Mouse (Mus musculus) ZHBTc4 (cell line): ENCODE results near the gene Slc12a9.

ENCODE experiments used
- DNase-seq: peaks from one replicate; pipeline ENCODE4 v3.0.0-alpha.2; 2011; ENCODE audit warnings: low read depth, low spot score

The Slc12a9 gene

GRCm38 (mm10) chr5:137313466-137314192, 19.8 kb downstream of the Slc12a9 start:
- DNase-seq = no peak

- DNase-seq = peak; percentile 71
These were observed 25.0 kb downstream of the Slc12a9 start for GRCm38 (mm10) chr5:137308356-137308755.

GRCm38 (mm10) chr5:137307071-137307912, 26.1 kb downstream of the Slc12a9 start, which contains the start of gene Srrt:
Srrt (minus strand) TSS chr5:137307674.
- peak; percentile 97 for DNase-seq

GRCm38 (mm10) chr5:137306439-137307005, 26.9 kb downstream of the Slc12a9 start:
- DNase-seq = no peak

GRCm38 (mm10) chr5:137305822-137306221, 27.6 kb downstream of the Slc12a9 start:
- DNase-seq = peak; percentile 67

GRCm38 (mm10) chr5:137304816-137305215, 28.6 kb downstream of the Slc12a9 start:
- DNase-seq = no peak

DNA sequence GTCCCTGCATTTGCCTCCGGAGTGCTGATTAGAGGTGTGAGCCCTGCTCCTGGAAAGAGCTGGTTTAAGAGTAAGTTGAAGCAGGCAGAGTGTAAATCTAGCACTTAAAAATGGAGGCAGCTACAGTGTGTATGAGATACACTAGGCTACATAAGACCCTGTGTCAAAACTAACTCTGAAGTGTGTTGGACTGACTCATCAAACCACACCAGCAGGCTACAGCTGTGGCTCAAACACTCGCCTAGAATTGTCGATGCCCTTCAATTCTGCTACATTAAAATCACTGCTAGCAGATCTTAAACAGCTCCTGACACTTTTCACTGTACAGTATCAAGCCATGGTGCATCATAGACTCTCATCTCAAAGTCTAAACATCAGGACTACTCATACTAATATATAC, 29.2 kb downstream of the Slc12a9 start:
- no peak for DNase-seq

GRCm38 (mm10) chr5:137303609-137304008, 29.8 kb downstream of the Slc12a9 start:
- DNase-seq = no peak

- no peak for DNase-seq
These were observed 32.1 kb downstream of the Slc12a9 start for GRCm38 (mm10) chr5:137301253-137301652.

- DNase-seq = no peak
These were observed 34.2 kb downstream of the Slc12a9 start for GRCm38 (mm10) chr5:137299240-137299639.

DNA sequence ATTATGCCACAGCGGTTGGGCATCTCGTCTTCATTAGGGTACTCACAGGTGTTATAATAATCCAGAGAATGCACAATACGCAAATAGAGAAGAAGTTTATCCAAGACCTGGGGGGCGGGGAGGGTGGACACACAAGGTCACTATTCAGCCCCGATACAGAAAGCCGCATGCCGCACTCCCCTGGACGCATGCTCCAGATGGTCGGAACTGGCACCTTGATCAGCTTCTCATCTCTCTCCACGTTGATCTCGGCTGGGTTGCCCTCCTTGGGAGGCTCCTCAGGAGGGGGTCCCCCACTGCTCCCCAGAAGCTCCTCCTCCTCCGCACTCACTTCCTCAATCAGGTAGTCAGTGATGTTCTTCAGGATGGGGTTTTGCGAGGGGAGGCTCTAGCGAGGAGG, 36.3 kb downstream of the Slc12a9 start:
- no peak for DNase-seq

GRCm38 (mm10) chr5:137295712-137296111, 37.7 kb downstream of the Slc12a9 start:
- no peak for DNase-seq

- DNase-seq = no peak
These were observed 38.1 kb downstream of the Slc12a9 start for GRCm38 (mm10) chr5:137295296-137295695.

DNA sequence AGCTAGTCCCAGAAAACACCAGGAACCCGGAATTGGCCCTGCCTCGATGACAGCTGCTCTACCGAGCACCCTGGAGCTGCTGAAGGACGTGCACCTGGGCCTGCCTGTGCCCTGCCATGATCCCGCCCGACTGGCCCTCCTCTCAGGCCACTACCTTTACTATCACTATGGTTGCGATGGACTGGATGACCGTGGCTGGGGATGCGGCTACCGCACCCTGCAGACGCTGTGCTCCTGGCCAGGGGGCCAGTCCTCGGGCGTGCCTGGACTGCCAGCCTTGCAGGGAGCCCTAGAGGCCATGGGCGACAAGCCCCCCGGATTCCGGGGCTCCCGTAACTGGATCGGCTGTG, 38.7 kb downstream of the Slc12a9 start:
- no peak for DNase-seq

DNA sequence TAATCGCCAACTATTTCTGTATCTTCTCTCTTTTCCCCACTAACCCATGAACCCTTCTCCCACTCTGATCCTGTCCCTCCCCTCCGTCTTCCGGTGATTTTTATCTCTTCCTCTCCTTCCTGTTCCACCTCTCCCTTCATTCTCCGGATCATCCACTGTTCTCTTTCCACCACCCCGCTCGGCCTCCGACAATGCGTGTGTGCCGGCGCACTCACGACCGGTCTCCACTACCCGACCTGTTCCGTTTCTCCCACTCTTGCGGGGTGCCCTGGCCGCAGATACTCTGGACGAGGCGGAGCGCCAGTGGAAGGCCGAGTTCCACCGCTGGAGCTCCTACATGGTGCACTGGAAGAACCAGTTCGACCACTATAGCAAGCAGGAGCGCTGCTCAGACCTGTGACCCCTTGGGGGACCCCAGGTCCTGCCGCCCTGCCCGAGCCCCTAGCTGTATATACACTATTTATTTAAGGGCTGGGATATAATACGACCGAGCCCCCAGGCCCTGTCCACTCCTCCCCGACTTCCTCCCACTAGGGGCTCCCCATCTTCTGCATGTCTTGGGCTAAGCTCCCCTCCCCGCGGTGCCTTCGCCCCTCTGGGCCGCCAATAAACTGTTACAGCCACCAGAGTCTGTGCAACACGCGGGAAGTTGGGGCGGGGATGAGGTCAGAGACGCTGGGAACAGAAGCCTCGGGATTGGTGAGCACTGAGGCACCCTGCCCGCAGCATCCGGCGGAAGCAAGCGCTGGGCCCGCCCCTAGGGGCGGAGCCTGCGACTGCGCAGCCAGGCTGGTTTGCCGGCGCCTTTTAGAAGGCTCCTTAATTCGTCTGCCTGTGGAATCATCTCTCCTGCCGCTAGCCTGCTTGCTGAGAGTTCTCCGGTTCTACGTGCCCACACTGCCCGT, 39.3 kb downstream of the Slc12a9 start, which contains the start of gene Ufsp1:
TSS of gene Ufsp1 (plus strand) at position 791 of the 905 bp plus-strand sequence.
- peak; percentile 98 for DNase-seq

GRCm38 (mm10) chr5:137293282-137293681, 40.1 kb downstream of the Slc12a9 start:
- DNase-seq = peak; percentile 78

GRCm38 (mm10) chr5:137291381-137291926, 41.9 kb downstream of the Slc12a9 start:
- DNase-seq = no peak

DNA sequence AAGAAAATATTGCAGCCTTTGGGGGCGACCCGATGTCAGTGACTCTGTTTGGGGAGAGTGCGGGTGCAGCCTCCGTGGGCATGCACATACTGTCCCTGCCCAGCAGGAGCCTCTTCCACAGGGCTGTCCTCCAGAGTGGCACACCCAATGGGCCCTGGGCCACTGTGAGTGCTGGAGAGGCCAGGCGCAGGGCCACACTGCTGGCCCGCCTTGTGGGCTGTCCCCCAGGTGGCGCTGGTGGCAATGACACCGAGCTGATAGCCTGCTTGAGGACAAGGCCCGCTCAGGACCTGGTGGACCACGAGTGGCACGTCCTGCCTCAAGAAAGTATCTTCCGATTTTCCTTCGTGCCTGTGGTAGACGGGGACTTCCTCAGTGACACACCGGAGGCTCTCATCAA, 42.7 kb downstream of the Slc12a9 start:
- no peak for DNase-seq

DNA sequence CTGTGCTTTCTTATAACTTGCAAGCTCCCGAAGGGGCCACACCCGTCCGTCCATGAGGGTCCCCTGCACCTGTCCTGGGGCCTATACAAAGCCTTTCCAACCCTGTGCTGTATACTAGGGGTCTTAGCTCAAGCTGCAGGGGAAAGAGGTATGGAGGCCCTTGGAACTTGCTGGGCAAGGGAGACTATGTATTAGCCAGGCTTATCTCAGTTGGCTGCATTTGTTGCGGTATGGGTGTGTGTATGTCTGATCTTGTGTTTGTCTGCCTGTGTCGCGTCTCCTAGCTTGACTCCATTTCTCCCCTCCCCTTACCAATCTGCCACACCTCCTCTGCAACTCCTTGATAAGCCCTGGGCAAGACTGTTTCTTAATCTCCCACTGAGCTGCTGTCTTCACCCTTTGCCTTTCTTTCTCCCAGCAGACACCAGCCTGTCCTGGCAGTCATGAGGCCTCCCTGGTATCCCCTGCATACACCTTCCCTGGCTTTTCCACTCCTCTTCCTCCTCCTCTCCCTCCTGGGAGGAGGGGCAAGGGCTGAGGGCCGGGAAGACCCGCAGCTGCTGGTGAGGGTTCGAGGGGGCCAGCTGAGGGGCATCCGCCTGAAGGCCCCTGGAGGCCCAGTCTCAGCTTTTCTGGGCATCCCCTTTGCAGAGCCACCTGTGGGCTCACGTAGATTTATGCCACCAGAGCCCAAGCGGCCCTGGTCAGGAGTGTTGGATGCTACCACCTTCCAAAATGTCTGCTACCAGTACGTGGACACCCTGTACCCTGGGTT, 43.6 kb downstream of the Slc12a9 start:
- no peak for DNase-seq

DNA sequence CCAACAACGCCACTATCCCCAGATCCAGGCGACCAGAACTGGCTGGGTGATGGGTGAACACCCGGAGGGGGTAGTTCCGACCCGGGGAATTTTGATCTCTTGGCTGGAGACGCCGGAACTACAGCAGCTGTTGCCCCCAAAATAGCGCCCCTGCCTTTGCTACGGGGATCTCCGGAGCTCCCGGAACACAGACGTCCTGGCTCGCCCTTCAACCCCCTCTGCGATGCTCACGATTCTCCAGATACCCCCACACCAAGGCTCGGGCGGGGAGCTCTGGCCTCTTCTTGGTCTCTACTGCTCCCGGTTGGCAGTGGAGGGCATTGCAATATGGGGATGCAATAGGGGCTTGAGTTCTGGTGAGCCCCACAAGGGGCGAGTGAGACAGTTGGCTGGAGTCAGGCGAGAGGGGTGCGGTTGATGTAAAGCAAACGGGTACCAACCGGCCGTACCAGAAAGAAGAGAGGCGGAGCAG, 44.4 kb downstream of the Slc12a9 start:
- peak; percentile 66 for DNase-seq
